Mouse (Mus musculus) heart, embryonic 10.5 days (tissue): ENCODE measurements at regions not wholly inside any gene's neighbourhood (a gene's known extent, or its start where the extent isn't known, plus 50 kb on each side); places are given as distances from the start of the nearest gene placed in this dataset.

ENCODE experiments used
- DNase-seq: peaks from one replicate; pipeline ENCODE4 v3.0.0-alpha.2; 2017; ENCODE audit warnings: low spot score
- H3K27ac ChIP-seq: fragments of 300-500 bp; sonication (generic); 2 replicates; pipeline ENCODE4 v1.5.1; 2016; ENCODE audit warnings: mild to moderate bottlenecking
- H3K27me3 ChIP-seq: fragments of 300-500 bp; sonication (generic); 2 replicates; pipeline ENCODE4 v1.6.1; 2016; ENCODE audit warnings: mild to moderate bottlenecking; ENCODE audit not compliant: poor library complexity, insufficient read depth, severe bottlenecking
- H3K36me3 ChIP-seq: fragments of 300-500 bp; sonication (generic); 2 replicates; pipeline ENCODE4 v1.6.1; 2016; ENCODE audit warnings: mild to moderate bottlenecking, moderate library complexity
- H3K4me1 ChIP-seq: fragments of 300-500 bp; sonication (generic); 2 replicates; pipeline ENCODE4 v1.6.1; 2016; ENCODE audit warnings: mild to moderate bottlenecking
- H3K4me3 ChIP-seq: fragments of 300-500 bp; sonication (generic); 2 replicates; pipeline ENCODE4 v1.5.1; 2016; ENCODE audit warnings: mild to moderate bottlenecking, moderate library complexity
- H3K9me3 ChIP-seq: fragments of 300-500 bp; sonication (generic); 2 replicates; pipeline ENCODE4 v1.6.1; 2016; ENCODE audit warnings: mild to moderate bottlenecking, moderate library complexity
- WGBS: fragments of 180-500 bp; shearing (Covaris S2); methylation state at CpG from one replicate; pipeline ENCODE4 v1.1.7; 2016; 5-methylcytosine and 5-hydroxymethylcytosine counted together

GRCm38 (mm10) chr1:164617871-164618270 lies 159.7 kb upstream of the Atp1b1 start:
- no peak overlapping the region for H3K27ac ChIP-seq
- H3K27me3 ChIP-seq: no peaks in the 10 kb centered on the region
- no peaks in the 10 kb centered on the region for H3K9me3 ChIP-seq
- no peak overlapping the region for H3K4me3 ChIP-seq
- H3K4me1 ChIP-seq: peaks cover 5% of the 10 kb centered on the region; the same call in 1 of the 2 replicates
- no peak for DNase-seq
- no peaks in the 10 kb centered on the region for H3K36me3 ChIP-seq

- H3K9me3 ChIP-seq: no peaks in the 10 kb centered on the region
- H3K27ac ChIP-seq: no peak overlapping the region
- no peaks in the 10 kb centered on the region for H3K4me1 ChIP-seq
- H3K4me3 ChIP-seq: no peak overlapping the region
- 82% methylated on average over 5 of the region's 5 CpGs for WGBS
- H3K27me3 ChIP-seq: no peaks in the 10 kb centered on the region
- DNase-seq: no peak
- H3K36me3 ChIP-seq: no peaks in the 10 kb centered on the region
Measured at GRCm38 (mm10) chr1:164607061-164607460, 148.9 kb upstream of the Atp1b1 start.

- Histone ChIP-seq H3K9me3 (no peaks in the 10 kb centered on the region), H3K27me3 (no peaks in the 10 kb centered on the region), H3K27ac (no peak overlapping the region), H3K4me1 (no peaks in the 10 kb centered on the region), H3K36me3 (no peaks in the 10 kb centered on the region), H3K4me3 (no peak overlapping the region)
- 74% methylated on average over 8 of the region's 8 CpGs for WGBS
- no peak for DNase-seq
Measured at GRCm38 (mm10) chr1:164606141-164606754, 148.1 kb upstream of the Atp1b1 start.

- Histone ChIP-seq H3K27me3 (no peaks in the 10 kb centered on the region), H3K36me3 (no peaks in the 10 kb centered on the region), H3K4me3 (no peak overlapping the region), H3K4me1 (no peaks in the 10 kb centered on the region), H3K27ac (no peak overlapping the region), H3K9me3 (no peaks in the 10 kb centered on the region)
- WGBS: 67% methylated on average over 3 of the region's 3 CpGs
- DNase-seq: no peak
Measured at GRCm38 (mm10) chr1:164603433-164603832, 145.3 kb upstream of the Atp1b1 start.

- DNase-seq: no peak
Measured at GRCm38 (mm10) chr1:164602568-164602967, 144.4 kb upstream of the Atp1b1 start.

GRCm38 (mm10) chr1:164590205-164590613 lies 132.1 kb upstream of the Atp1b1 start:
- Histone ChIP-seq H3K4me3 (no peak overlapping the region), H3K9me3 (no peaks in the 10 kb centered on the region), H3K4me1 (peaks cover 13% of the 10 kb centered on the region), H3K36me3 (no peaks in the 10 kb centered on the region), H3K27ac (no peak overlapping the region), H3K27me3 (no peaks in the 10 kb centered on the region)
- DNase-seq: no peak
- WGBS: 76% methylated on average over 3 of the region's 3 CpGs

More at GRCm38 (mm10) chr1:164602568-164602967, 144.4 kb upstream of the Atp1b1 start:
- no peaks in the 10 kb centered on the region for H3K27me3 ChIP-seq
- no peaks in the 10 kb centered on the region for H3K4me1 ChIP-seq
- no peaks in the 10 kb centered on the region for H3K36me3 ChIP-seq
- WGBS: 65% methylated on average over 5 of the region's 5 CpGs
- no peaks in the 10 kb centered on the region for H3K9me3 ChIP-seq
- H3K27ac ChIP-seq: no peak overlapping the region
- H3K4me3 ChIP-seq: no peak overlapping the region

GRCm38 (mm10) chr1:164586066-164586989 lies 128.2 kb upstream of the Atp1b1 start:
- no peak overlapping the region for H3K4me3 ChIP-seq

GRCm38 (mm10) chr1:164576856-164577489 lies 118.8 kb upstream of the Atp1b1 start:
- H3K4me3 ChIP-seq: no peak overlapping the region
- peaks cover 16% of the 10 kb centered on the region for H3K4me1 ChIP-seq
- 79% methylated on average over 14 of the region's 14 CpGs for WGBS
- no peak for DNase-seq
- H3K9me3 ChIP-seq: no peaks in the 10 kb centered on the region
- H3K27ac ChIP-seq: no peak overlapping the region
- no peaks in the 10 kb centered on the region for H3K27me3 ChIP-seq
- no peaks in the 10 kb centered on the region for H3K36me3 ChIP-seq

More at GRCm38 (mm10) chr1:164586066-164586989, 128.2 kb upstream of the Atp1b1 start:
- 42% methylated on average over 11 of the region's 11 CpGs for WGBS
- no peak for DNase-seq
- Histone ChIP-seq H3K36me3 (no peaks in the 10 kb centered on the region), H3K27ac (peak overlapping the region; percentile 29), H3K9me3 (no peaks in the 10 kb centered on the region), H3K4me1 (peaks cover 13% of the 10 kb centered on the region), H3K27me3 (no peaks in the 10 kb centered on the region)

GRCm38 (mm10) chr1:164573639-164574038 lies 115.5 kb upstream of the Atp1b1 start:
- no peaks in the 10 kb centered on the region for H3K9me3 ChIP-seq
- H3K4me3 ChIP-seq: no peak overlapping the region
- no peaks in the 10 kb centered on the region for H3K27me3 ChIP-seq
- 84% methylated on average over 5 of the region's 5 CpGs for WGBS
- H3K27ac ChIP-seq: no peak overlapping the region
- H3K36me3 ChIP-seq: no peaks in the 10 kb centered on the region
- H3K4me1 ChIP-seq: peaks cover 34% of the 10 kb centered on the region
- DNase-seq: no peak

GRCm38 (mm10) chr1:164572183-164572582 lies 114.0 kb upstream of the Atp1b1 start:
- no peaks in the 10 kb centered on the region for H3K9me3 ChIP-seq
- H3K27ac ChIP-seq: 0 out of 2 replicates have a peak overlapping the region, but pooled peaks have one; percentile 32
- no peaks in the 10 kb centered on the region for H3K36me3 ChIP-seq
- DNase-seq: no peak
- WGBS: 20% methylated on average over 4 of the region's 4 CpGs
- no peak overlapping the region for H3K4me3 ChIP-seq
- no peaks in the 10 kb centered on the region for H3K27me3 ChIP-seq
- peaks cover 33% of the 10 kb centered on the region for H3K4me1 ChIP-seq

GRCm38 (mm10) chr1:164571496-164572078 lies 113.4 kb upstream of the Atp1b1 start:
- H3K36me3 ChIP-seq: no peaks in the 10 kb centered on the region
- H3K9me3 ChIP-seq: no peaks in the 10 kb centered on the region
- 72% methylated on average over 5 of the region's 5 CpGs for WGBS
- no peaks in the 10 kb centered on the region for H3K27me3 ChIP-seq
- DNase-seq: no peak
- H3K4me1 ChIP-seq: peaks cover 31% of the 10 kb centered on the region
- H3K27ac ChIP-seq: 0 out of 2 replicates have a peak overlapping the region, but pooled peaks have one; percentile 32
- no peak overlapping the region for H3K4me3 ChIP-seq

- no peak overlapping the region for H3K4me3 ChIP-seq
- DNase-seq: no peak
- H3K9me3 ChIP-seq: no peaks in the 10 kb centered on the region
- no peaks in the 10 kb centered on the region for H3K36me3 ChIP-seq
- WGBS: 84% methylated on average over 6 of the region's 6 CpGs
- no peak overlapping the region for H3K27ac ChIP-seq
- peaks cover 2% of the 10 kb centered on the region for H3K4me1 ChIP-seq
- H3K27me3 ChIP-seq: no peaks in the 10 kb centered on the region
Measured at GRCm38 (mm10) chr1:164564847-164565246, 106.7 kb upstream of the Atp1b1 start.
